ENCODE assay signal across 23 mouse cellular contexts in the genomic region with DNA sequence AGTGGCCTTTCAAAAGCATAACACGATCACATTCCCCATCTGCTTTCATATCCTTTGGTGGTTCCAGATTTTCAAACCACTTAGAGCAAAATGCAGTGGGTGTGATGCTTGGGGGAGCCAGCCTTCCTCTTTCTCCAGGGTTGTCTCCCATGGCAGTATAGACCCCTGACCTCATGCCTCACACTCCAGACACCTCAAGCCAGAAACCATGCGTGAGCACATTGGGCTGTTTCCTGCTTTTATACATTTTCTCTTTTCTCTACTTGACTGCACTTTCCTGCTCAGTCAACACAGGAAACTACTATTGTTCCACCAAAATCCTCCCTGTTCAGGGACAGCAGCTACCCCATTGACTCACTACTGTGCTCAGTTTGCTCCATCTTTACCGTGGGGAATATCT.
DNase-seq lines count a peak whose midpoint lies in the region; ATAC-seq and TF ChIP-seq lines count a peak whose summit lies in the region.
"Had no signal": no experiment of that assay in that cellular context is flagged by ENCODE, and none has a peak within 500 bp of the region (broad histone marks: within the 10 kb centered on the region; RNA-seq: fewer than 3 reads in every experiment).

No protein-coding gene starts in this region.

- TF ChIP-seq POLR2A in heart, adult 2 months (IDR thresholded peaks at IDR 0.05; ENCODE audit: insufficient read depth, low read depth, low read length): no peak

- no peaks in the 10 kb centered on the region for H3K36me3 ChIP-seq in heart, embryonic 14.5 days (ENCODE audit: control insufficient read depth, insufficient read depth, low read length)
- no peaks in the 10 kb centered on the region for H3K36me3 ChIP-seq in heart, adult 2 months (ENCODE audit: control insufficient read depth, insufficient read depth, low read length)
- H3K36me3 ChIP-seq in heart, postnatal 0 days (replicated peaks; ENCODE audit: control insufficient read depth, insufficient read depth, low read length): no peaks in the 10 kb centered on the region
- H3K36me3 ChIP-seq in kidney, postnatal 0 days (ENCODE audit: insufficient read depth, low read length): no peaks in the 10 kb centered on the region
- H3K36me3 ChIP-seq: forebrain, embryonic 10.5 days; G1E; hindbrain, embryonic 12.5 days; hindbrain, embryonic 15.5 days had no signal

- peak; percentile 50; the same call in 1 of the 2 replicates for ATAC-seq in heart, embryonic 14.5 days (ENCODE audit: insufficient number of reproducible peaks, insufficient read depth, low FRiP score, low read depth)
- ATAC-seq in heart, postnatal 0 days (ENCODE audit: insufficient read depth, low read depth): no peak
- no peak for ATAC-seq in kidney, postnatal 0 days (replicated peaks; ENCODE audit: low FRiP score, low read depth)
- ATAC-seq: forebrain, embryonic 13.5 days; forebrain, embryonic 16.5 days; Patski had no signal

- intact Hi-C loops in heart, adult 2 months (cut with DNase I): no loop called here
- intact Hi-C loops in heart, postnatal 25 days (cut with DNase I): no loop called here

- H3K4me2 ChIP-seq in heart, embryonic 14.5 days (ENCODE audit: low read length): no peak overlapping the region
- H3K4me2 ChIP-seq in heart, postnatal 0 days (ENCODE audit: low read depth, low read length): no peak overlapping the region
- no peak overlapping the region for H3K4me2 ChIP-seq in kidney, postnatal 0 days (ENCODE audit: low read length)
- H3K4me2 ChIP-seq: forebrain, embryonic 13.5 days; hindbrain, embryonic 12.5 days; hindbrain, embryonic 15.5 days had no signal

- no peaks in the 10 kb centered on the region for H3K27me3 ChIP-seq in heart, embryonic 14.5 days (ENCODE audit: control insufficient read depth, insufficient read depth, low read length)
- H3K27me3 ChIP-seq in heart, adult 2 months (ENCODE audit: control insufficient read depth, insufficient read depth, low read length): no peaks in the 10 kb centered on the region
- no peaks in the 10 kb centered on the region for H3K27me3 ChIP-seq in heart, postnatal 0 days (ENCODE audit: control insufficient read depth, insufficient read depth, low read length)
- no peaks in the 10 kb centered on the region for H3K27me3 ChIP-seq in kidney, postnatal 0 days (ENCODE audit: insufficient read depth, low read length)
- H3K27me3 ChIP-seq: CH12.LX; forebrain, embryonic 13.5 days; hindbrain, embryonic 12.5 days; hindbrain, embryonic 15.5 days; Patski had no signal

- H3K9ac ChIP-seq in heart, embryonic 14.5 days (ENCODE audit: low read length): no peak overlapping the region
- no peak overlapping the region for H3K9ac ChIP-seq in heart, adult 2 months (ENCODE audit: low read depth, low read length)
- no peak overlapping the region for H3K9ac ChIP-seq in heart, postnatal 0 days (replicated peaks; ENCODE audit: low read depth, low read length)
- H3K9ac ChIP-seq in kidney, postnatal 0 days (ENCODE audit: low read depth, low read length): no peak overlapping the region
- H3K9ac ChIP-seq: forebrain, embryonic 13.5 days; hindbrain, embryonic 12.5 days; hindbrain, embryonic 15.5 days had no signal

- 61% methylated on average over 3 of the region's 3 CpGs for WGBS in heart, embryonic 14.5 days
- 38% methylated on average over 3 of the region's 3 CpGs for whole genome bisulfite sequencing in heart, adult 2 months
- 55% methylated on average over 3 of the region's 3 CpGs for WGBS in heart, postnatal 0 days
- 55% methylated on average over 3 of the region's 3 CpGs for WGBS in kidney, postnatal 0 days

- no peak for TF ChIP-seq EP300 in heart, adult 2 months (IDR thresholded peaks at IDR 0.05; ENCODE audit: insufficient read depth, low read depth, low read length)
- TF ChIP-seq EP300 in heart, postnatal 0 days (IDR thresholded peaks at IDR 0.05; ENCODE audit: low read depth): no peak

- H3K4me3 ChIP-seq in heart, embryonic 14.5 days (ENCODE audit: control insufficient read depth in 1 of 2, insufficient read depth in 1 of 2, low read depth in 1 of 2, low read length in 2 of 2): no peak overlapping the region
- H3K4me3 ChIP-seq in heart, adult 2 months: no peak overlapping the region
- H3K4me3 ChIP-seq in heart, postnatal 0 days (ENCODE audit: low read depth, low read length): no peak overlapping the region
- H3K4me3 ChIP-seq in kidney, postnatal 0 days (replicated peaks; ENCODE audit: low read depth, low read length): no peak overlapping the region
- H3K4me3 ChIP-seq: forebrain, embryonic 10.5 days; forebrain, embryonic 13.5 days; hindbrain, embryonic 12.5 days; hindbrain, embryonic 15.5 days had no signal

- H3K27ac ChIP-seq in heart, embryonic 14.5 days (replicated peaks in 1 of 2; ENCODE audit: control insufficient read depth in 1 of 2, insufficient read depth in 1 of 2, low read depth in 2 of 2, low read length in 2 of 2): no peak overlapping the region; a peak in 1 of 4 replicates
- H3K27ac ChIP-seq in heart, adult 2 months: no peak overlapping the region
- 0 out of 2 replicates have a peak overlapping the region, but pooled peaks have one; percentile 22 for H3K27ac ChIP-seq in heart, postnatal 0 days (ENCODE audit: low read depth)
- no peak overlapping the region for H3K27ac ChIP-seq in kidney, postnatal 0 days
- H3K27ac ChIP-seq: forebrain, embryonic 10.5 days; forebrain, embryonic 13.5 days; hindbrain, embryonic 12.5 days; hindbrain, embryonic 15.5 days had no signal

- H3K4me1 ChIP-seq in heart, embryonic 14.5 days (ENCODE audit: control insufficient read depth in 2 of 2, insufficient read depth in 2 of 2, low read length in 2 of 2): no peaks in the 10 kb centered on the region; a peak in 1 of 4 replicates
- no peaks in the 10 kb centered on the region for H3K4me1 ChIP-seq in heart, adult 2 months (ENCODE audit: control insufficient read depth, insufficient read depth, low read length)
- no peaks in the 10 kb centered on the region for H3K4me1 ChIP-seq in heart, postnatal 0 days (ENCODE audit: control insufficient read depth, insufficient read depth)
- no peaks in the 10 kb centered on the region for H3K4me1 ChIP-seq in kidney, postnatal 0 days (replicated peaks; ENCODE audit: insufficient read depth, low read length)
- H3K4me1 ChIP-seq: forebrain, embryonic 10.5 days; forebrain, embryonic 13.5 days; hindbrain, embryonic 12.5 days; hindbrain, embryonic 15.5 days had no signal

- no peak for TF ChIP-seq CTCF in heart, adult 2 months (IDR thresholded peaks at IDR 0.05)
- no peak for TF ChIP-seq CTCF in heart, postnatal 0 days (IDR thresholded peaks at IDR 0.05; ENCODE audit: low read depth)
- TF ChIP-seq CTCF in kidney, postnatal 0 days (IDR thresholded peaks at IDR 0.05; ENCODE audit: low read depth): no peak

- H3K9me3 ChIP-seq in heart, embryonic 14.5 days (ENCODE audit: control insufficient read depth, low read length): no peaks in the 10 kb centered on the region
- peaks cover 9% of the 10 kb centered on the region for H3K9me3 ChIP-seq in heart, postnatal 0 days (replicated peaks; ENCODE audit: control insufficient read depth, low read length)
- no peaks in the 10 kb centered on the region for H3K9me3 ChIP-seq in kidney, postnatal 0 days (replicated peaks; ENCODE audit: low read length)
- H3K9me3 ChIP-seq: forebrain, embryonic 10.5 days; forebrain, embryonic 13.5 days; G1E; hindbrain, embryonic 12.5 days; hindbrain, embryonic 15.5 days had no signal

- H3K79me2 ChIP-seq in heart, adult 2 months (replicated peaks; ENCODE audit: control insufficient read depth, insufficient read depth, low read length): no peaks in the 10 kb centered on the region

- DNase-seq in heart, adult 2 months: no peak
- no peak for DNase-seq in heart, postnatal 0 days (ENCODE audit: low spot score)
- DNase-seq in heart, postnatal 25 days (ENCODE audit: low spot score): no peak
- peak; percentile 19 for DNase-seq in kidney, postnatal 0 days (ENCODE audit: low spot score)
- DNase-seq in kidney, postnatal 25 days: no peak
- DNase-seq: adrenal gland, postnatal 10 days; adrenal gland, postnatal 36 days; B cell, adult 2 months; cerebellum, adult 18-20 months; cerebellum, adult 9-10 months; cerebellum, postnatal 14 days; gastrocnemius, postnatal 10 days; gastrocnemius, postnatal 36 days; heart, postnatal 14 days had no signal
